Mouse (Mus musculus) cortical plate, adult 2 months (tissue): ENCODE results near the gene Dnah6.

Experiments
- CTCF ChIP-seq: fragments of 200-500 bp; IDR thresholded peaks from 2 replicates; pipeline ENCODE4 v1.5.1; 2011; ENCODE audit warnings: mild to moderate bottlenecking, control low read depth, low read length; ENCODE audit not compliant: insufficient read depth; ENCODE audit errors: extremely low read depth
- POLR2A ChIP-seq: fragments of 200-500 bp; IDR thresholded peaks from 2 replicates; pipeline ENCODE4 v1.6.1; 2011; ENCODE audit warnings: mild to moderate bottlenecking, low read length, control low read depth; ENCODE audit not compliant: insufficient read depth; ENCODE audit errors: extremely low read depth

DNA sequence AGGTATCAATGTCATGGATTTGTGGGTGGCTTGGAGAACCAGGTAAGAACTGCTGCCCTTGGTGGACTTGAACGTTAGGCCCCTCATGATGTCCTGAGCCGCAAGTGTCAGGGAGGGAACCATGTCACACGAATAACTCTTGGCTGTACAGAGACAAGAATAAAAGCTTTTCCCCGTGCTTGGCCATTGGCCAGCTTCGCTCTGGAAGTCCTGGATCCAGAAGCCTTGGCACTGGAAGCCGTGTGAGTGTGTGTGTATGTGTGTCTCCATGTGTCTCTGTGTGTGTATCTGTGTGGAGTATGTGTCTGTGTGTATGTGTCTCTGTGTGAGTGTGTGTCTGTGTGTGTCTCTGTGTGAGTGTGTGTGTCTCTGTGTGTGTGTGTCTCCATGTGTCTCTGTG, 209.6 kb downstream of the Dnah6 start:
- no peak for TF ChIP-seq POLR2A
- TF ChIP-seq CTCF: no peak
